Mouse (Mus musculus) kidney, postnatal 14 days (tissue): ENCODE data around the gene Knstrn.

Experiments
- DNase-seq: peaks from one replicate; pipeline ENCODE4 v3.0.0; 2022; ENCODE audit warnings: mixed read lengths

Knstrn gene

GRCm38 (mm10) chr2:118901175-118902031 is 87.6 kb downstream of the Knstrn start:
- DNase-seq: peak; percentile 98

DNA sequence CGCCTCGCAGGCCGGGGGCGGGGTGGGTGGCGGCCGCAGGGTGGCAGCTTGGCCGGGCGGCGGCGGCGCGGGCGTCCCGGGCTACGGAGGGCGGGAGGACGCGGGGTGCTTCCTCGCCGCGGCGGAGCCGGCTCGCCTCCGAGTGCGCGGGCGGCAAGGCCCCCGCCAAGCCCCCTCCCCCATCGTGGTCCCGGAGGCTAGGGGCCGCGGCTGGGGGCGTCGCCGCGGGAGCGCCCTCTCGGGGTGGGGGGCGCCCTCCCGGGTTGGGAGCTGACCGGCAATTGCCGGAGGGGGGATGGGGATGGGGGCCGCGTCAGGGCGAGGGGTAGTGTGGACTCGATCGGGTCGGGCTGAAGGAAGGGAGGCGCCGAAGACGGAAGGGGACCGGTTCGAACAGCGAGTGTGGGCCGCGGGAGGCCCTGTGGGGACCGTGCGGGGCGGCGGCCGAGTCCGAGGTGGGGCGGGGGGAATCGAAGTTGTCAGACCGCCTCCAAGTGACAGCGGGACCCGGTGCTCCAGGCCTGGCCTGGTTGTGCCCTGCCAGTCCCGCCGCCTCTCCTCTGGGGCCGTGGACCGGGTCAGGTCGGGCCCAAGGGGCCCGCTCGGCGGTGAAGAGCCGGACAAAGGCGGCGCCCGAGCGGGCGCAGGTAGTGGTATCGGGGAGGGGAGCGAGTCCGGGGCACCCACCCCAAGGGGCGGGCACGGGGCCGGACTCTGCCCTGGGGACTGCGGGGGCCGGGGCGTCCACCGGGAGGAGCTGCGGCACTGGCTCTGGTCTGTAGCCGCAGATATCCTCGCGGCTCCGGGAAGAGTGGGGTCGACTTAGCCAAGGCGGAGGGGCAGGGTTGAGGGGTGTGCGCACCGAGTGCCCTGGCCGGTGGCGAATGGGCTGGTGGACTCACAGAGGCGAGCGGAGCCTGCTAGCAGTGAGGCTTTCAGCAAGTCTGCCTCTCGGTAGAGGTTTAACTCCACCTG is 88.5 kb downstream of the Knstrn start:
- DNase-seq: peak; percentile 83

DNA sequence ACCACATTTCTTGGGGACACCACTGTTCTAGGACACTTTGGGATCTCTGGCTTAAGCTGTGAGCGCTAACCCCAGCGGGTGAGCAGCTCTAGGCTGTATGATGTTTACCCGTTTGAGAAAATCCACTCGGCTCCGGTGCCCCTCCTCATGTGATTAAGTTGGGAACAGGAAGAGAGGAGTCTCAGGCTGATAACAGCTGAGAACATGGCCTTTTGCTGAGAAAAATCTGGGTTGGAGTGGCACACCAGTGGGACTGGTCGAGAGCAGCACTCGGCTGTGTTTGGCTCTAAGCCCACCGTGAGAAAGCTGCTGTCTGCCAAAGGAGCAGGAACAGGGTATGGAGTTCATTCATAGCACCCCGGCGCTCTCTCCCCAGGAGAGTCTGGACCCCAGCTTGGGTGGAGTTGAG is 89.5 kb downstream of the Knstrn start:
- no peak for DNase-seq
